Mouse (Mus musculus) myocyte (in vitro differentiated cells): Measurements from ENCODE around the gene Igfbp6.

Source experiments
- CEBPB ChIP-seq: IDR thresholded peaks from 2 replicates; pipeline ENCODE4 v1.6.1; 2011; ENCODE audit warnings: mild to moderate bottlenecking, moderate library complexity; ENCODE audit not compliant: poor library complexity, insufficient read depth, severe bottlenecking
- E2F4 ChIP-seq: IDR thresholded peaks from one replicate; pipeline ENCODE4 v1.6.1; 2011; ENCODE audit warnings: mild to moderate bottlenecking, control low read depth, moderate library complexity; ENCODE audit not compliant: insufficient read depth
- MYOD1 ChIP-seq, 3 experiments: IDR thresholded peaks; one replicate each; pipeline ENCODE4 v1.6.1; 2011; ENCODE audit warnings: control low read depth in 2 of 3, low read depth in 2 of 3, mild to moderate bottlenecking in 2 of 3, moderate library complexity in 1 of 3; ENCODE audit not compliant: insufficient read length in 2 of 3, control insufficient read depth in 1 of 3
- MYOG ChIP-seq, 3 experiments: IDR thresholded peaks; one replicate each; pipeline ENCODE4 v1.6.1; 2011; ENCODE audit warnings: control low read depth in 2 of 3, low read depth in 2 of 3, mild to moderate bottlenecking in 2 of 3; ENCODE audit not compliant: insufficient read length in 2 of 3, control insufficient read depth in 1 of 3, insufficient read depth in 1 of 3
- POLR2A ChIP-seq: IDR thresholded peaks from one replicate; pipeline ENCODE4 v1.6.1; 2011; ENCODE audit warnings: low read depth, mild to moderate bottlenecking, control low read depth, moderate library complexity; ENCODE audit not compliant: insufficient read length
- TCF12 ChIP-seq: IDR thresholded peaks from one replicate; pipeline ENCODE4 v1.6.1; 2011; ENCODE audit warnings: mild to moderate bottlenecking, control low read depth; ENCODE audit not compliant: poor library complexity, insufficient read depth, severe bottlenecking
- TCF3 ChIP-seq: IDR thresholded peaks from one replicate; pipeline ENCODE4 v1.6.1; 2011; ENCODE audit warnings: low read depth, control low read depth; ENCODE audit not compliant: insufficient read length

DNA sequence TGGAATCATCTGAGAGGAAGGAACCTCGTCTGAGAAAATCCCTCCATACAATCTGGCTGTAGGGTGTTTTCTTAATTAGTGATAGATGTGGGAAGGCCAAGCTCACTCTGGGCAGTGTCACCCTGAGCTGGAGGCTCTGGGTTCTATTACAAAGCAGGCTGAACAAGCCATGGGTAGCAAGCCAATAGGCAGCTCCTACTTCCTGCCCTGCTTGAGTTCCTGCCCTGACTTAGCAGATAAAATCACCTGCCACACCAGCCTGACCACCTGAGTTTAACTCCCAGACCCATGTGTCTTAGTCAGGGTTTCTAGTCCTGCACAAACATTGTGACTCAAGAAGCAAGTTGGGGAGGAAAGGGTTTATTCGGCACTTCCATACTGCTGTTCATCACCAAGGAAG is 24.9 kb downstream of the Igfbp6 start:
- TF ChIP-seq POLR2A (no peak), CEBPB (no peak), MYOG (IDR thresholded peaks at IDR 0.05; ENCODE audit: control insufficient read depth in 1 of 3, insufficient read depth in 1 of 3, insufficient read length in 2 of 3, low read depth in 2 of 3) (no peak), E2F4 (no peak), TCF12 (no peak), TCF3 (no peak), MYOD1 (IDR thresholded peaks at IDR 0.05; ENCODE audit: control insufficient read depth in 1 of 3, insufficient read length in 2 of 3, low read depth in 2 of 3) (no peak)
